Mouse (Mus musculus) hindbrain, embryonic 16.5 days (tissue): ENCODE data around the gene Pola1. TPM values are rescaled to one million over a fixed set of nuclear protein-coding genes. Genes with fewer than 3 reads are reported as not detected.

Experiments
- ATAC-seq: fragments of 200-750 bp; cut with Nextera tagmentation; 2 replicates; pipeline ENCODE4 v1.8.0; 2017; ENCODE audit warnings: moderate TSS enrichment, moderate library complexity
- H3K27ac ChIP-seq: fragments of 300-500 bp; sonication (generic); 2 replicates; pipeline ENCODE4 v1.5.1; 2014; ENCODE audit warnings: low read depth, mild to moderate bottlenecking, control low read depth, low read length, moderate library complexity
- H3K27me3 ChIP-seq: fragments of 300-500 bp; sonication (generic); replicated peaks from 2 replicates; pipeline ENCODE4 v1.6.1; 2014; ENCODE audit warnings: low read length; ENCODE audit not compliant: control insufficient read depth, insufficient read depth
- H3K36me3 ChIP-seq: fragments of 300-500 bp; sonication (generic); 2 replicates; pipeline ENCODE4 v1.6.1; 2014; ENCODE audit warnings: mild to moderate bottlenecking, low read length, moderate library complexity, mixed read lengths; ENCODE audit not compliant: control insufficient read depth, insufficient read depth
- H3K4me1 ChIP-seq: fragments of 300-500 bp; sonication (generic); 2 replicates; pipeline ENCODE4 v1.6.1; 2014; ENCODE audit warnings: low read depth, low read length; ENCODE audit not compliant: control insufficient read depth, insufficient read depth
- H3K4me2 ChIP-seq: fragments of 300-500 bp; sonication (generic); 2 replicates; pipeline ENCODE4 v1.6.1; 2014; ENCODE audit warnings: mild to moderate bottlenecking, low read length, control low read depth, moderate library complexity
- H3K4me3 ChIP-seq: fragments of 300-500 bp; sonication (generic); 2 replicates; pipeline ENCODE4 v1.5.1; 2014; ENCODE audit warnings: mild to moderate bottlenecking, low read length, control low read depth, moderate library complexity
- H3K9ac ChIP-seq: fragments of 300-500 bp; sonication (generic); 2 replicates; pipeline ENCODE4 v1.6.1; 2014; ENCODE audit warnings: low read depth, mild to moderate bottlenecking, control low read depth, low read length, moderate library complexity
- H3K9me3 ChIP-seq: fragments of 300-500 bp; sonication (generic); 2 replicates; pipeline ENCODE4 v1.6.1; 2014; ENCODE audit warnings: mild to moderate bottlenecking, low read length, moderate library complexity; ENCODE audit not compliant: control insufficient read depth
- WGBS: fragments of 180-500 bp; shearing (Covaris S2); extraction: QIAGEN DNeasy Blood & Tissue Kit; methylation state at CpG from one replicate; pipeline ENCODE4 v1.1.7; 2014; 5-methylcytosine and 5-hydroxymethylcytosine counted together
- polyA plus RNA-seq: library from polyadenylated mRNA; unstranded; fragments of >200 nt; fragmentation: Nextera tagmentation; extraction: Ambion mirVana; gene quantifications from 2 replicates; pipeline ENCODE4 v1.2.1, GENCODE M21; 2015

The Pola1 gene
- polyA plus RNA-seq, 1 experiment from 2014 or later: 4.6 TPM

DNA sequence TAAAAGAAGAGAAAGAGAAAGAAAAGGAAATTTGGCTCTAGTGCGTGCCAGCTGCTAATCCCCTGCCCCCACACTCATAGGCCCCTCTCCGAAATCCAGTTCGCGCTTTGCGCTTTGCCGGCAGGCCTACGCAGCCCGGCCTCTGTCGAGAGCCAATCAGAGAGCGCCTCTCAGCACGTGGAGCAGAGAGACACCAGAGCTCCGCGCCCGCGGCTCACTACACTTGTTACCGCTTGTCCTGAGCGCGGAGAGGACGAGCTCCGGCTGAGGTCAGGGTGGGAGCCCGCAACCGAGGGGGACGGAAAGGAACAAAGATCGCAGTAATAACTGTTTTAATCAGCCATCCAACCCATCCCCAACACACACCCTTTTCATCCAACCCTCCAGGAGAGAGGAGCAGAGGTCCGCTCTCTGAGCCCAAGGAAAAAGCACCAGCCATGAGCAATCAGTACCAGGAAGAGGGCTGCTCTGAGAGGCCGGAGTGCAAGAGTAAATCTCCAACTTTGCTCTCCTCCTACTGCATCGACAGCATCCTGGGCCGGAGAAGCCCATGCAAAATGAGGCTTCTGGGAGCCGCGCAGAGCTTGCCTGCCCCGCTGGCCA lies 345.6 kb downstream of the Pola1 start, which contains the start of gene Arx:
Arx (plus strand) TSS at position 155 of the 603 bp plus-strand sequence.
- ATAC-seq: peak; percentile 94
- no peak within 1 kb of the TSS for H3K9ac ChIP-seq
- H3K36me3 ChIP-seq: no peaks in the 10 kb centered on the region
- 18% methylated on average over 31 of the region's 31 CpGs for WGBS
- H3K4me3 ChIP-seq: peak within 1 kb of the TSS; percentile 22
- H3K4me2 ChIP-seq: peak within 1 kb of the TSS; percentile 48
- peaks cover 21% of the 10 kb centered on the region for H3K27me3 ChIP-seq
- H3K4me1 ChIP-seq: peaks cover 9% of the 10 kb centered on the region
- H3K9me3 ChIP-seq: peaks cover 5% of the 10 kb centered on the region
- no peak within 1 kb of the TSS for H3K27ac ChIP-seq

DNA sequence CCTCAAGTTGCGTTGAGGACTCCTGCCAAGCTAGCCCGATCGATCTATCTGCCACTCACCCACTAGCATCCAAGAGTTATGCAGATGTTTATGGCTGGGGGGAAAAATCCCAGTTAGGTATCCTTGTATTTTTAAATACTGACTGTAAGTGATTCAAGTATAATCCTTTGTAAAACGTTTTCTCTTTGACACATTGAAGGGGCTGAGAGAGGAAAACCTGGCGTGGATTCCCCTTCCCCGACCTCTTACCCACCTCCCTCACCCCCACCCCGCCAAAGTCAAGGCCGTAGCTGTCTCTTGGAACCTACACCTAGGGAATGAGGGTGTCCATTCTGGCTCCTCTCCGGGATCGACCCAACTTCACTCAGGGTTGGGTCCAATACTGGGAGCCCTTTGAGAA lies 346.9 kb downstream of the Pola1 start:
- peaks cover 9% of the 10 kb centered on the region for H3K4me1 ChIP-seq
- H3K4me2 ChIP-seq: no peak overlapping the region
- peaks cover 5% of the 10 kb centered on the region for H3K9me3 ChIP-seq
- WGBS: 13% methylated on average over 10 of the region's 10 CpGs
- H3K27me3 ChIP-seq: peaks cover 21% of the 10 kb centered on the region
- no peak overlapping the region for H3K9ac ChIP-seq
- no peak overlapping the region for H3K27ac ChIP-seq
- ATAC-seq: no peak
- no peaks in the 10 kb centered on the region for H3K36me3 ChIP-seq
- no peak overlapping the region for H3K4me3 ChIP-seq

DNA sequence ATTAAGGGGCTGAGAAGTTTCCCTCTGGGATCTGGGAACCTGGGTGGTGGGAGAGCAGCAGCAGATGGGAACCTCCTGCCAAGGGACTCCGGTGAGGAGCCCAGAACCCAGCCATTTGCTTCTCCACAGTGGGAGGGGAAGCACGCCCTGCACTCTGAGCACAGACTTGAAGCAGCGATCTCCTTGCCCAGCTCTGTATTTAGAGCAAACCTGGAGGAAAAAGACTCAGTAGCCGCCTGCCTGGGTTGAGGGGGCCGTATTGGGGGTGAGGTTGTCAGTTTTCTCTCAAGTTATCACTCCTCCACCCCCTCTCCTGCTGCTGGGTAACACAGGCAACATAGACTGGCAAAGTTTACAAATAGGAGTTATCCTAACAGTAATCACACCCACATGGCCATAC lies 350.2 kb downstream of the Pola1 start:
- H3K9me3 ChIP-seq: peaks cover 2% of the 10 kb centered on the region
- no peak overlapping the region for H3K27ac ChIP-seq
- H3K9ac ChIP-seq: no peak overlapping the region
- no peak for ATAC-seq
- no peak overlapping the region for H3K4me3 ChIP-seq
- H3K27me3 ChIP-seq: peaks cover 29% of the 10 kb centered on the region
- H3K4me1 ChIP-seq: no peaks in the 10 kb centered on the region
- 18% methylated on average over 5 of the region's 5 CpGs for WGBS
- peak overlapping the region; percentile 2; the same call in 1 of the 2 replicates for H3K4me2 ChIP-seq
- H3K36me3 ChIP-seq: no peaks in the 10 kb centered on the region

DNA sequence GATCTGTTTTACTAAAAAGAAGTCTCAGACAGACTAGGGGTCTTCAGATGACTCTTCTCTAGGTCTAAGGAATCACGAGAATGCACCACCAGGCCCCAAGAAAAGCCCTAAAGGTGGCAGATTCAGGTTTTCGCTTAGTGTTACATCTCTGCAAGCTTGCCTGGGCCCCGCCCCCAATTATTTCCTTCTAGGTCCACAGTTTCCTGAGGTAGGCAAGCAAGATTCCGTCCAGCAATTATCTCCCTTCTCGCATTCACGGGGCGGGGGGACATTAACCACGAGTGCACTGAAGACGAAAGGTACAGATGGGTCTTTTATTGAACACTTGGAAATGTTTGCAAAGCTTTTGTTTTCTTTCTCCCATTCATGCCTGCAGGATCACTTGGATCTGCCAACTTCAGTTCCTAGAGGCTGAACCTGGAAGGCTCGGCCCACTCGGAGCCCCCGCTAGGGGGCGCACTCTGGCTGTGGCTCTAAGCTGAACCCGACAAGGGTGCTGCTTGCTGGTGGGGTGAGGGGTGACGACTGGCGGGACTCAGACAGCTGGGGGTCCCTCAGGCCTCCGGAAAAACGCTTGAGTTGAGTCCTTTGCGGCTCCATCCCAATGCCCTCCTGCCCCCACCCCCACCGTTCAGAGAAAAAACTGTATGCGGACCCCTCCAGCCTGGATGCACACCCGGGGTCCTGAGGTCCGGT lies 350.8 kb downstream of the Pola1 start:
- no peaks in the 10 kb centered on the region for H3K4me1 ChIP-seq
- no peak overlapping the region for H3K9ac ChIP-seq
- no peak overlapping the region for H3K27ac ChIP-seq
- H3K36me3 ChIP-seq: no peaks in the 10 kb centered on the region
- no peak overlapping the region for H3K4me3 ChIP-seq
- peak overlapping the region; percentile 2; the same call in 1 of the 2 replicates for H3K4me2 ChIP-seq
- peak; percentile 68; the same call in 1 of the 2 replicates for ATAC-seq
- WGBS: 16% methylated on average over 20 of the region's 23 CpGs
- H3K9me3 ChIP-seq: no peaks in the 10 kb centered on the region
- peaks cover 24% of the 10 kb centered on the region for H3K27me3 ChIP-seq

DNA sequence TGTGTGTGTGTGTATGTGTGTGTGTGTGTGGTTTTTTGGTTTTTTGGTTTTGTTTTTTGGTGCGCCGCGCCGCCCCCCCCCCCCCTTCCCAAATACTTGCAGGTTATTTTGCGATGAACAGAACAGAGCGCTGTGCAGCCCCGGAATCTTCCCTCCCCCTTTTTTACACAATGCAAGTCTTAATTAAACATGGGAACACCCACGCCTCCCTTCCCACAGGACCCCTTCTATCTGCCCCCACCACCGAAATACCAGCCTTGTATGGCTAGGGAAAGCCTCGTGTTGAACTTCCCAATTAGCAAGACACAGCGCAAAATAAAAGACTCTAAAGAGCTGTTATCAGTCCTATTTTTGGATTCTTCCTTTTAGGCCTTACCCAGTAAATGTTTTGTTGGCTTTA lies 352.0 kb downstream of the Pola1 start:
- Histone ChIP-seq H3K4me1 (no peaks in the 10 kb centered on the region), H3K36me3 (no peaks in the 10 kb centered on the region), H3K27ac (no peak overlapping the region), H3K27me3 (peaks cover 23% of the 10 kb centered on the region), H3K9me3 (no peaks in the 10 kb centered on the region), H3K4me2 (no peak overlapping the region), H3K4me3 (no peak overlapping the region), H3K9ac (no peak overlapping the region)
- ATAC-seq: no peak
- 37% methylated on average over 6 of the region's 11 CpGs for WGBS

DNA sequence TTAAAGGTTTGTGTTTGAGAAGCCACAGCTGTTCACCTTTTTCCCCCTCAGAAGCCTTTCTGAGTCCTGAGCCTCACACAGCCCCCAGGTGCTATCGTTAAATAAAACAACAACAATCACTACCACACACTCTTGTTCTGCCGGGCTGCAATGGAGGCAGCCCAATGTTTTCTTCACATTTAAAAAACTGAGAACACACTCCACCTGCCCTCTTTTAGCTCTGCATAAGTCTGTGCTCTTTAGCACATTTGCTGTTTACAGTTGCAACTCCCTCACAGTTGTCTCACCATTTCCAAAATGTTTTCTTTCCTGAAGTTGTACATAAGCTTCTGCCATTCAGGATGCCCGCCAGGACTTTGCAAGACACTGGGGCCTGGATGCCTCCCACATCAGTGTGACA lies 356.3 kb downstream of the Pola1 start:
- H3K27me3 ChIP-seq: peaks cover 17% of the 10 kb centered on the region
- ATAC-seq: no peak
- no peaks in the 10 kb centered on the region for H3K4me1 ChIP-seq
- H3K4me3 ChIP-seq: no peak overlapping the region
- no peaks in the 10 kb centered on the region for H3K36me3 ChIP-seq
- H3K4me2 ChIP-seq: no peak overlapping the region
- no peaks in the 10 kb centered on the region for H3K9me3 ChIP-seq
- WGBS: 48% methylated on average over 3 of the region's 3 CpGs
- H3K27ac ChIP-seq: no peak overlapping the region
- H3K9ac ChIP-seq: no peak overlapping the region

Other genes starting within 250 kb of the Pola1 start
- 22.3 and 24.0 TPM in 2 replicates for gene Pcyt1b, start 22.7 kb upstream of the Pola1 start, polyA plus RNA-seq
- gene Pdk3, start 200.0 kb upstream of the Pola1 start, polyA plus RNA-seq: 23.4 and 24.7 TPM in 2 replicates